Mouse (Mus musculus): Measurements from ENCODE around the gene Gon7.

DNA sequence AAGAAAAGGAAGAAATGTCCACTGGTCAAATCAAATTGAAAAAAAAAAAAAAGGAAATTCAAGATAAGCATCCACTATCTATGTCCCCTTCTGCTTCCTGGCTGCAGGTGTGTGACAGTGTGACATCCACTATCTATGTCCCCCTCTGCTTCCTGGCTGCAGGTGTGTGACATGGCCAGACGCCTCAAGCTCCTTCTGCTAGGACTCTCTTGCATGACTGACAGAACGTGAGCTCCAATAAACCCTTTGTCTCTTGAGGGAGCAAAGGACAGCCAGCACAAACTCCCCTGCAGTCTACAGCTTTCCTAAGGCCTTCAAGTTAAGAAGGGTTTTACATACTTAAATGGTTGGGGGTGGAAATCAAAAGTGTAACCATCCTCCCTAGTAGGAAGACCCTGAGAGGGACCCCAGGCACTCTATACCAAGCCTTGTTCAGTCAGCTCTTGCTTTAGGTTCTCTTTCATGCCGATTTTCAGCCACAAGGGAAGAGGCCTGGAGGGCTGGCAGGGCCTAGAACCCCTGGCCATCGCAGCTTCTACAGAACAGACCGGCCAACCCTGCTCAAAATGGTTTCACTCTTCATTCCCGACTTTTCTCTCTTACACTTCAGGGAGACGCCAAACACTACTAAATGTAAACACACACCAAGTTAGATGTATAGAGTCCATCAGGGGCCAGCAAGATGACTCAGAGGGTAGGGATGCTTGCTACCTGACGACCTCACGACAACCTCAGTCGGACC is 42.8 kb downstream of the Gon7 start:
- TF ChIP-seq CTCF (IDR thresholded peaks at IDR 0.05; ENCODE audit: extremely low read depth, insufficient read length, insufficient replicate concordance, low read depth, low read length): no peak
- no peak for TF ChIP-seq POLR2A (IDR thresholded peaks at IDR 0.05; ENCODE audit: low read depth, low read length)
